Mouse (Mus musculus): ENCODE measurements around the gene Sned1. TPM values are rescaled to one million over a fixed set of nuclear protein-coding genes. Genes with fewer than 3 reads are reported as not detected.
A peak's percentile ranks its signal among the peaks of the same experiment; 100 is the strongest.

Sned1 gene
- polyA plus RNA-seq, 1 experiment from 2014 or later: 0.25 TPM

DNA sequence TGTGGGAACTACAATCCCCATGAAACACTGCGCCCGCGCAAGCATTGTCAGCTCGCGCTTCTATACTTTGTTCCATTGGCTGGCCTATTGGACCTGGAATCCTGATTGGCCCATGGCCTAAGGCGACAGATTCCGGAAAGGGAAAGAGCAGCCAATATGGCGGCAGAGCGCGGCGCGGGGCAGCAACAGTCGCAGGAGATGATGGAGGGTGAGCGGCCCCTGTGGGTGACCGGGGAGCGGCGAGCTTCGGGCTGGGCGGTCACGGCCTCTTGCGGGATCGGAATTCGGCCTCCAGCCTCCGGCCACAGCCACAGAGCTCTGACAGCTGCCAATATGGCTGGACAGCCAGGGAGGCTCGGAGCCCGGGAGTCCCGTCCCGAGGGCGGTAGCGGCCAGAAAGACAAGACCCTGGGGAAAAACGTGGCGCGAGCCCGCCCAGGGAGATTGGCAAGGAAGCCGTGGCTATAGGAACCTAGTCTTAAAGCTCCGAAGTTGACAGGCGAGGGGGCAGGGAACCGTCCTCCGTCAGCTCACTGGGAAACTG lies 107.9 kb downstream of the Sned1 start:
- TF ChIP-seq CTCF (IDR thresholded peaks at IDR 0.05; ENCODE audit: low read depth) (peak; percentile 60), EP300 (IDR thresholded peaks at IDR 0.05; ENCODE audit: low read depth) (no peak)
- Histone ChIP-seq H3K9me3 (ENCODE audit: low read length) (no peaks in the 10 kb centered on the region), H3K4me1 (ENCODE audit: insufficient read depth) (peaks cover 6% of the 10 kb centered on the region; the same call in 1 of the 2 replicates), H3K27me3 (ENCODE audit: insufficient read depth, low read length) (no peaks in the 10 kb centered on the region), H3K27ac (ENCODE audit: low read depth) (0 out of 2 replicates have a peak overlapping the region, but pooled peaks have one; percentile 24), H3K36me3 (replicated peaks; ENCODE audit: insufficient read depth, low read length) (peaks cover 22% of the 10 kb centered on the region), H3K9ac (replicated peaks) (peak overlapping the region; percentile 85), H3K4me3 (ENCODE audit: low read depth, low read length) (peak overlapping the region; percentile 65), H3K4me2 (ENCODE audit: low read depth, low read length) (peak overlapping the region; percentile 87)
- under 1% methylated on average over 39 of the region's 39 CpGs for WGBS (ENCODE audit: insufficient replicate concordance)
- ATAC-seq (peak; percentile 93), DNase-seq (peak; percentile 92)

DNA sequence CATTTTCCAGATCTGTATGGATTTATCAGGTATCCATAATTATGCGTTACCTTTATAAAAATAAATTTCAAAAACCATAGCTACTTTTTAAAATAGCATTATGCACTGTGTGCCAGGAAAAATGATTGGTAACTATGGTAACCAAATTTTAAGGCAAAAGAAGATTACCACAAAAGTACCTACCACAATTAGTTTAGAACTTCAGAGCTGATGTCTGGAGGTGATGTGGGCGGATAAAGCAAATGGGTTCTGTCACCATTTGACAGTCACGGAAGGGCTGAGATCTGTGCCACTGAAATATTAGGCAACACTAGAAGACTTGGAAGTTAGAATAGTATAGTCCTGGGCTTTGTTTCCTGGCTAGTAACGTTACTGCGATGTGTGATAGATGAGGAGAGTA lies 111.5 kb downstream of the Sned1 start:
- no peak for TF ChIP-seq CTCF (IDR thresholded peaks at IDR 0.05; ENCODE audit: low read depth)
- TF ChIP-seq EP300 (IDR thresholded peaks at IDR 0.05; ENCODE audit: low read depth): no peak
- 89% methylated on average over 5 of the region's 5 CpGs for WGBS (ENCODE audit: insufficient replicate concordance)
- H3K36me3 ChIP-seq (replicated peaks; ENCODE audit: insufficient read depth, low read length): peaks cover 57% of the 10 kb centered on the region

DNA sequence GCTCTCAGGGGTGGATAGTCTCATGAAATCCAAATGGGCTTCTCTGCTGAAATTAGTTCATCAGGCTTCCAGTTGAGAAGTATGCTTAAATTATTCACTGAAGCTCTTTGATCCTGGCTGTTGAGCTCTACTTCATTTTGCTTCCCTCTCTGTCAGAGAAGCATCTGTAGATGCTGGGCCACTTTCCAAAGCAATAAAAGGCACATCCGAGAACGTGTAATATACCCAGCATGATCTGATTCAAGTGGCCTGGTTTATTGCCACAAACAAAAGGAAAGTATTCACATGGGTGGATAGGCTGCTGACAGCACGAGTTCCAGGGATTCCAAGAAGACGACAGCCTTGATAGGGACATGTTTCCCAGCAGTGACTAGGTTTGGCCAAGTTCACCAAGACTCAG lies 114.1 kb downstream of the Sned1 start:
- no peak overlapping the region for H3K27ac ChIP-seq (ENCODE audit: low read depth)
- no peaks in the 10 kb centered on the region; the same call in 1 of the 2 replicates for H3K4me1 ChIP-seq (ENCODE audit: insufficient read depth)
- TF ChIP-seq EP300 (IDR thresholded peaks at IDR 0.05; ENCODE audit: low read depth) (no peak), CTCF (IDR thresholded peaks at IDR 0.05; ENCODE audit: low read depth) (no peak)
- ATAC-seq (no peak), DNase-seq (no peak)
- no peak overlapping the region for H3K4me2 ChIP-seq (ENCODE audit: low read depth, low read length)
- H3K27me3 ChIP-seq (ENCODE audit: insufficient read depth, low read length): no peaks in the 10 kb centered on the region
- no peak overlapping the region for H3K9ac ChIP-seq (replicated peaks)
- H3K9me3 ChIP-seq (ENCODE audit: low read length): no peaks in the 10 kb centered on the region
- H3K4me3 ChIP-seq (ENCODE audit: low read depth, low read length): no peak overlapping the region
- WGBS (ENCODE audit: insufficient replicate concordance): 88% methylated on average over 4 of the region's 4 CpGs
- peaks cover 79% of the 10 kb centered on the region for H3K36me3 ChIP-seq (replicated peaks; ENCODE audit: insufficient read depth, low read length)

More for the DNA sequence above, 111.5 kb downstream of the Sned1 start:
- DNase-seq (no peak), ATAC-seq (no peak)
- H3K4me3 ChIP-seq (ENCODE audit: low read depth, low read length): no peak overlapping the region
- H3K4me2 ChIP-seq (ENCODE audit: low read depth, low read length): no peak overlapping the region
- no peaks in the 10 kb centered on the region for H3K27me3 ChIP-seq (ENCODE audit: insufficient read depth, low read length)
- H3K4me1 ChIP-seq (ENCODE audit: insufficient read depth): peaks cover 6% of the 10 kb centered on the region; the same call in 1 of the 2 replicates
- H3K9me3 ChIP-seq (ENCODE audit: low read length): no peaks in the 10 kb centered on the region
- H3K9ac ChIP-seq (replicated peaks): no peak overlapping the region
- no peak overlapping the region for H3K27ac ChIP-seq (ENCODE audit: low read depth)

Small RNAs within 50 kb of the gene (microRNA-seq; reads per million reads assigned to microRNA genes)
- not detected for gene Mir6901
- gene Mir6902: not detected

Other genes starting within 250 kb of the Sned1 start
- gene Aqp12, start 229.5 kb upstream of the Sned1 start, polyA plus RNA-seq (2015; fragmentation: Nextera tagmentation; extraction: Ambion mirVana): not detected in 2 replicates
- gene Kif1a, start 133.9 kb upstream of the Sned1 start, polyA plus RNA-seq (2015; fragmentation: Nextera tagmentation; extraction: Ambion mirVana): 0.17 and 0.28 TPM in 2 replicates
- 443 and 456 TPM in 2 replicates for gene Agxt, start 100.6 kb upstream of the Sned1 start, polyA plus RNA-seq (2015; fragmentation: Nextera tagmentation; extraction: Ambion mirVana)
- 0.51 and 0.99 TPM in 2 replicates for gene 2310007B03Rik, start 74.9 kb upstream of the Sned1 start, polyA plus RNA-seq (2015; fragmentation: Nextera tagmentation; extraction: Ambion mirVana)
- not detected in 2 replicates for gene Crocc2, start 67.1 kb upstream of the Sned1 start, polyA plus RNA-seq (2015; fragmentation: Nextera tagmentation; extraction: Ambion mirVana)
- 8.7 and 9.4 TPM in 2 replicates for gene Mterf4, start 70.1 kb downstream of the Sned1 start, polyA plus RNA-seq (2015; fragmentation: Nextera tagmentation; extraction: Ambion mirVana)
- 19.5 and 21.2 TPM in 2 replicates for gene Ppp1r7, start 107.0 kb downstream of the Sned1 start, polyA plus RNA-seq (2015; fragmentation: Nextera tagmentation; extraction: Ambion mirVana)
- gene Pask, start 107.6 kb downstream of the Sned1 start, polyA plus RNA-seq (2015; fragmentation: Nextera tagmentation; extraction: Ambion mirVana): 1.9 and 2.3 TPM in 2 replicates
- gene Ano7, start 138.1 kb downstream of the Sned1 start, polyA plus RNA-seq (2015; fragmentation: Nextera tagmentation; extraction: Ambion mirVana): not detected in 2 replicates
- 106 and 131 TPM in 2 replicates for gene Hdlbp, start 243.0 kb downstream of the Sned1 start, polyA plus RNA-seq (2015; fragmentation: Nextera tagmentation; extraction: Ambion mirVana)

Measured in liver, postnatal 0 days (tissue).